Mouse (Mus musculus) neural tube, embryonic 15.5 days (tissue): ENCODE results near the gene Calcrl. TPM values are rescaled to one million over a fixed set of nuclear protein-coding genes. Genes with fewer than 3 reads are reported as not detected.
"Not testable (repeated sequence)": the region's sequence is repeated elsewhere in the genome, so short reads cannot be mapped to it uniquely, and the experiment has no call there.

ENCODE experiments used
- ATAC-seq: fragments of 200-750 bp; cut with Nextera tagmentation; 2 replicates; pipeline ENCODE4 v1.8.0; 2017; ENCODE audit warnings: mild to moderate bottlenecking, moderate TSS enrichment, moderate library complexity; ENCODE audit not compliant: low FRiP score
- H3K27ac ChIP-seq: fragments of 300-500 bp; sonication (generic); replicated peaks from 2 replicates; pipeline ENCODE4 v1.5.1; 2015; ENCODE audit warnings: mild to moderate bottlenecking, inconsistent platforms
- H3K27me3 ChIP-seq: fragments of 300-500 bp; sonication (generic); replicated peaks from 2 replicates; pipeline ENCODE4 v1.6.1; 2015; ENCODE audit warnings: inconsistent platforms
- H3K36me3 ChIP-seq: fragments of 300-500 bp; sonication (generic); 2 replicates; pipeline ENCODE4 v1.6.1; 2015; ENCODE audit warnings: inconsistent platforms
- H3K4me1 ChIP-seq: fragments of 300-500 bp; sonication (generic); 2 replicates; pipeline ENCODE4 v1.6.1; 2015; ENCODE audit warnings: inconsistent platforms
- H3K4me2 ChIP-seq: fragments of 300-500 bp; sonication (generic); 2 replicates; pipeline ENCODE4 v1.6.1; 2015; ENCODE audit warnings: inconsistent platforms, mild to moderate bottlenecking, moderate library complexity
- H3K4me3 ChIP-seq: fragments of 300-500 bp; sonication (generic); replicated peaks from 2 replicates; pipeline ENCODE4 v1.5.1; 2015; ENCODE audit warnings: mild to moderate bottlenecking, inconsistent platforms
- H3K9ac ChIP-seq: fragments of 300-500 bp; sonication (generic); replicated peaks from 2 replicates; pipeline ENCODE4 v1.6.1; 2015; ENCODE audit warnings: mild to moderate bottlenecking, inconsistent platforms
- H3K9me3 ChIP-seq: fragments of 300-500 bp; sonication (generic); replicated peaks from 2 replicates; pipeline ENCODE4 v1.6.1; 2016; ENCODE audit warnings: inconsistent platforms
- WGBS: fragments of 180-500 bp; shearing (Covaris S2); methylation state at CpG from one replicate; pipeline ENCODE4 v1.1.7; 2015; ENCODE audit warnings: mixed read lengths; 5-methylcytosine and 5-hydroxymethylcytosine counted together
- polyA plus RNA-seq: library from polyadenylated mRNA; unstranded; fragments of >200 nt; fragmentation: Nextera tagmentation; extraction: Ambion mirVana; gene quantifications from 2 replicates; pipeline ENCODE4 v1.2.1, GENCODE M21; 2015

The Calcrl gene
- polyA plus RNA-seq, 1 experiment from 2014 or later, result 23.2 TPM

- Histone ChIP-seq H3K36me3 (no peaks in the 10 kb centered on the region), H3K27ac (no peak overlapping the region), H3K4me3 (no peak overlapping the region), H3K4me2 (no peak overlapping the region), H3K9me3 (no peaks in the 10 kb centered on the region), H3K9ac (no peak overlapping the region), H3K27me3 (no peaks in the 10 kb centered on the region), H3K4me1 (no peaks in the 10 kb centered on the region)
- no peak for ATAC-seq
- 91% methylated on average over 5 of the region's 5 CpGs for WGBS
Observed at GRCm38 (mm10) chr2:84441940-84442339, 16.7 kb upstream of the Calcrl start.

- 0 out of 2 replicates have a peak, but pooled peaks cover 6% of the 10 kb centered on the region for H3K4me1 ChIP-seq
- ATAC-seq, result peak; percentile 73; the same call in 1 of the 2 replicates
- H3K27me3 ChIP-seq, result no peaks in the 10 kb centered on the region
- no peak overlapping the region for H3K27ac ChIP-seq
- no peaks in the 10 kb centered on the region for H3K36me3 ChIP-seq
- whole genome bisulfite sequencing, result 47% methylated on average over 11 of the region's 11 CpGs
- H3K9me3 ChIP-seq, result no peaks in the 10 kb centered on the region
- H3K4me3 ChIP-seq, result no peak overlapping the region
- no peak overlapping the region for H3K4me2 ChIP-seq
- no peak overlapping the region for H3K9ac ChIP-seq
Observed at GRCm38 (mm10) chr2:84429724-84430123, 4.5 kb upstream of the Calcrl start.

GRCm38 (mm10) chr2:84428836-84429235, 3.6 kb upstream of the Calcrl start:
- ATAC-seq, result no peak
- Histone ChIP-seq H3K27me3 (no peaks in the 10 kb centered on the region), H3K4me2 (no peak overlapping the region), H3K4me1 (0 out of 2 replicates have a peak, but pooled peaks cover 9% of the 10 kb centered on the region), H3K9ac (no peak overlapping the region), H3K36me3 (no peaks in the 10 kb centered on the region), H3K27ac (no peak overlapping the region), H3K9me3 (no peaks in the 10 kb centered on the region), H3K4me3 (no peak overlapping the region)
- WGBS, result 80% methylated on average over 3 of the region's 3 CpGs

- ATAC-seq, result no peak
- Histone ChIP-seq H3K4me1 (0 out of 2 replicates have a peak, but pooled peaks cover 9% of the 10 kb centered on the region), H3K4me2 (no peak overlapping the region), H3K9me3 (no peaks in the 10 kb centered on the region), H3K4me3 (no peak overlapping the region), H3K27me3 (no peaks in the 10 kb centered on the region), H3K27ac (no peak overlapping the region), H3K9ac (no peak overlapping the region), H3K36me3 (no peaks in the 10 kb centered on the region)
- 85% methylated on average over 4 of the region's 4 CpGs for WGBS
Observed at GRCm38 (mm10) chr2:84426531-84426930, 1.3 kb upstream of the Calcrl start.

GRCm38 (mm10) chr2:84416501-84416900, 8.7 kb downstream of the Calcrl start:
- H3K9me3 ChIP-seq, result no peaks in the 10 kb centered on the region
- H3K4me2 ChIP-seq, result no peak overlapping the region
- no peaks in the 10 kb centered on the region for H3K27me3 ChIP-seq
- WGBS, result 29% methylated on average over 4 of the region's 4 CpGs
- H3K27ac ChIP-seq, result no peak overlapping the region
- H3K4me1 ChIP-seq, result no peaks in the 10 kb centered on the region
- no peak; the same call in 1 of the 2 replicates for ATAC-seq
- H3K9ac ChIP-seq, result no peak overlapping the region
- H3K4me3 ChIP-seq, result no peak overlapping the region
- H3K36me3 ChIP-seq, result peaks cover 3% of the 10 kb centered on the region; the same call in 1 of the 2 replicates

- ATAC-seq, result no peak
- no peak overlapping the region for H3K9ac ChIP-seq
- H3K4me1 ChIP-seq, result no peaks in the 10 kb centered on the region
- H3K4me3 ChIP-seq, result no peak overlapping the region
- no peak overlapping the region for H3K4me2 ChIP-seq
- H3K36me3 ChIP-seq, result peaks cover 3% of the 10 kb centered on the region; the same call in 1 of the 2 replicates
- H3K27me3 ChIP-seq, result no peaks in the 10 kb centered on the region
- H3K27ac ChIP-seq, result no peak overlapping the region
- H3K9me3 ChIP-seq, result no peaks in the 10 kb centered on the region
Observed at GRCm38 (mm10) chr2:84409796-84410592, 15.2 kb downstream of the Calcrl start.

- H3K4me2 ChIP-seq, result no peak overlapping the region
Observed at GRCm38 (mm10) chr2:84404834-84405233, 20.4 kb downstream of the Calcrl start.

GRCm38 (mm10) chr2:84402713-84403112, 22.5 kb downstream of the Calcrl start:
- Histone ChIP-seq H3K4me1 (no peaks in the 10 kb centered on the region), H3K27me3 (no peaks in the 10 kb centered on the region), H3K4me3 (no peak overlapping the region), H3K4me2 (no peak overlapping the region), H3K36me3 (no peaks in the 10 kb centered on the region), H3K9ac (no peak overlapping the region), H3K9me3 (no peaks in the 10 kb centered on the region), H3K27ac (no peak overlapping the region)
- 88% methylated on average over 3 of the region's 3 CpGs for WGBS
- ATAC-seq, result no peak

More at GRCm38 (mm10) chr2:84404834-84405233, 20.4 kb downstream of the Calcrl start:
- Histone ChIP-seq H3K27ac (no peak overlapping the region), H3K4me1 (no peaks in the 10 kb centered on the region), H3K9ac (no peak overlapping the region), H3K36me3 (no peaks in the 10 kb centered on the region), H3K27me3 (no peaks in the 10 kb centered on the region), H3K9me3 (no peaks in the 10 kb centered on the region), H3K4me3 (no peak overlapping the region)
- no peak for ATAC-seq
- 96% methylated on average over 3 of the region's 3 CpGs for WGBS

- Histone ChIP-seq H3K4me2 (no peak overlapping the region), H3K4me1 (no peaks in the 10 kb centered on the region), H3K9ac (no peak overlapping the region), H3K27ac (no peak overlapping the region), H3K4me3 (no peak overlapping the region), H3K27me3 (no peaks in the 10 kb centered on the region), H3K9me3 (no peaks in the 10 kb centered on the region), H3K36me3 (no peaks in the 10 kb centered on the region)
- 78% methylated on average over 4 of the region's 4 CpGs for WGBS
- ATAC-seq, result no peak
Observed at GRCm38 (mm10) chr2:84396557-84396956, 28.7 kb downstream of the Calcrl start.

GRCm38 (mm10) chr2:84393236-84393635, 32.0 kb downstream of the Calcrl start:
- WGBS, result 90% methylated on average over 4 of the region's 4 CpGs
- no peaks in the 10 kb centered on the region for H3K4me1 ChIP-seq

GRCm38 (mm10) chr2:84389075-84389474, 36.1 kb downstream of the Calcrl start:
- ATAC-seq, result no peak
- H3K4me1 ChIP-seq, result peaks cover 11% of the 10 kb centered on the region
- no peaks in the 10 kb centered on the region for H3K9me3 ChIP-seq
- H3K27ac ChIP-seq, result no peak overlapping the region
- H3K36me3 ChIP-seq, result no peaks in the 10 kb centered on the region
- H3K27me3 ChIP-seq, result no peaks in the 10 kb centered on the region
- no peak overlapping the region for H3K9ac ChIP-seq
- H3K4me3 ChIP-seq, result no peak overlapping the region
- no peak overlapping the region for H3K4me2 ChIP-seq

More at GRCm38 (mm10) chr2:84393236-84393635, 32.0 kb downstream of the Calcrl start:
- no peak overlapping the region for H3K4me3 ChIP-seq
- no peaks in the 10 kb centered on the region for H3K27me3 ChIP-seq
- H3K36me3 ChIP-seq, result no peaks in the 10 kb centered on the region
- ATAC-seq, result no peak
- H3K9ac ChIP-seq, result no peak overlapping the region
- H3K27ac ChIP-seq, result no peak overlapping the region
- H3K9me3 ChIP-seq, result no peaks in the 10 kb centered on the region
- no peak overlapping the region for H3K4me2 ChIP-seq

- peaks cover 11% of the 10 kb centered on the region for H3K4me1 ChIP-seq
- not testable (repeated sequence) for H3K4me2 ChIP-seq, H3K9me3 ChIP-seq, H3K9ac ChIP-seq, H3K4me3 ChIP-seq, H3K27me3 ChIP-seq, H3K27ac ChIP-seq, H3K36me3 ChIP-seq, ATAC-seq
- 91% methylated on average over 14 of the region's 14 CpGs for WGBS
Observed at GRCm38 (mm10) chr2:84388537-84388936, 36.7 kb downstream of the Calcrl start.
